Mouse (Mus musculus) liver, adult 2 months (tissue): ENCODE results near the gene A3galt2.

Experiments used
- CTCF ChIP-seq: fragments of 200-500 bp; IDR thresholded peaks from 2 replicates; pipeline ENCODE4 v1.5.1; 2011; ENCODE audit warnings: low read depth, low read length, control low read depth
- POLR2A ChIP-seq: fragments of 200-500 bp; IDR thresholded peaks from 2 replicates; pipeline ENCODE4 v1.6.1; 2011; ENCODE audit warnings: low read length, control low read depth; ENCODE audit not compliant: insufficient read depth; ENCODE audit errors: extremely low read depth

GRCm38 (mm10) chr4:128755900-128756299 is 736 bp downstream of the A3galt2 start:
- TF ChIP-seq CTCF, result no peak
- TF ChIP-seq POLR2A, result no peak
